Mouse (Mus musculus): ENCODE measurements around the gene Comp. TPM values are rescaled to one million over a fixed set of nuclear protein-coding genes. Genes with fewer than 3 reads are reported as not detected.

Gene Comp
- polyA plus RNA-seq, 1 experiment, result 0.27 TPM

DNA sequence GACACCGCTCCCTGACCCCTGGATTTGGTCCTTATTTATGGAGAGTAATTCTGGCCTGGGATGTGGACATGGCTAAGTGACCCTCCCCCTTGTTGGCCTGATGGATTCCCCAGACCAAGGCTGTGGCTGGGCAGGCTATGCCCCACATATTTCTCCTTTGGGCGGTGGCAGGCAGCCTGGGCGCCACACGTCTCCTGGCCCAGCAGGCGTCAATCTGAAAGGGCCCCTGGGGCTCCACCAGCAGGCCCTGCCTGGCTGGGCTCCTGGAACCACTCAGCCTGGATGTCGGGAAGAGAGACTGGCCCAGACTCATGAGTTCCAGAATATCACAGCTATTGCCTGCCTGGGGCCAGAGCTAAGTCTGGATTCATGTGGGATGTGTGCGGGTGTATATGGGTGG is 2.9 kb upstream of the Comp start:
- TF ChIP-seq FLI1 (IDR thresholded peaks at IDR 0.05; ENCODE audit: low read length) (no peak), GATA1 (IDR thresholded peaks at IDR 0.05; ENCODE audit: borderline replicate concordance, low read length) (no peak)
- Histone ChIP-seq H3K36me3 (replicated peaks; ENCODE audit: low read length) (no peaks in the 10 kb centered on the region), H3K27me3 (replicated peaks) (peaks cover 72% of the 10 kb centered on the region), H3K9me3 (no peaks in the 10 kb centered on the region), H3K4me3 (replicated peaks) (no peak overlapping the region), H3K4me1 (peaks cover 33% of the 10 kb centered on the region)

DNA sequence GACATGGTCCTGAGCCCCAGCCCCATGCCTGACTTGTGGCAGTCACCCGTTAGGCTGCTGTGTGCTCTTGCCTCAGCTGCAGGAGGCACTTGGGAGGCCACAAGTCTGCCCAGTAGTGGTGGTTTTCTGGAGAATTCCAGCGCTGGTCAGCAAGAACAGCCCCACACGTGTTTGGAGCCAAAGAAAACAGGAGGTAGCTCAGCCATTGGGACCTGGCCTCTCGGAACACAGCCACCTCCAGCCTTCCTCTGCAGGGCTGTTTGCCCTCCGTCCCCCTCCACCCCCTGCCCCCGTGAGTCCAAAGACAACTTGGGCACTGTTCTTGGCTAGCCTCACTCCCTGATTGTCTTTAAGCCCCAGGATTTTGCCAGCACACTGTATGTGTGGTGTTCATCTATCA is 1.4 kb upstream of the Comp start:
- no peak for TF ChIP-seq GATA1 (IDR thresholded peaks at IDR 0.05; ENCODE audit: borderline replicate concordance, low read length)
- TF ChIP-seq FLI1 (IDR thresholded peaks at IDR 0.05; ENCODE audit: low read length), result no peak
- Histone ChIP-seq H3K27me3 (replicated peaks) (peaks cover 73% of the 10 kb centered on the region), H3K4me1 (peaks cover 48% of the 10 kb centered on the region), H3K4me3 (replicated peaks) (no peak overlapping the region), H3K9me3 (no peaks in the 10 kb centered on the region), H3K36me3 (replicated peaks; ENCODE audit: low read length) (no peaks in the 10 kb centered on the region)

GRCm38 (mm10) chr8:70374318-70374927 is 1.1 kb downstream of the Comp start:
- Histone ChIP-seq H3K4me3 (replicated peaks) (peak overlapping the region; percentile 93), H3K27me3 (replicated peaks) (peaks cover 92% of the 10 kb centered on the region), H3K9me3 (no peaks in the 10 kb centered on the region), H3K4me1 (peaks cover 59% of the 10 kb centered on the region), H3K36me3 (replicated peaks; ENCODE audit: low read length) (peaks cover 6% of the 10 kb centered on the region)
- TF ChIP-seq FLI1 (IDR thresholded peaks at IDR 0.05; ENCODE audit: low read length) (no peak), GATA1 (IDR thresholded peaks at IDR 0.05; ENCODE audit: borderline replicate concordance, low read length) (no peak)

DNA sequence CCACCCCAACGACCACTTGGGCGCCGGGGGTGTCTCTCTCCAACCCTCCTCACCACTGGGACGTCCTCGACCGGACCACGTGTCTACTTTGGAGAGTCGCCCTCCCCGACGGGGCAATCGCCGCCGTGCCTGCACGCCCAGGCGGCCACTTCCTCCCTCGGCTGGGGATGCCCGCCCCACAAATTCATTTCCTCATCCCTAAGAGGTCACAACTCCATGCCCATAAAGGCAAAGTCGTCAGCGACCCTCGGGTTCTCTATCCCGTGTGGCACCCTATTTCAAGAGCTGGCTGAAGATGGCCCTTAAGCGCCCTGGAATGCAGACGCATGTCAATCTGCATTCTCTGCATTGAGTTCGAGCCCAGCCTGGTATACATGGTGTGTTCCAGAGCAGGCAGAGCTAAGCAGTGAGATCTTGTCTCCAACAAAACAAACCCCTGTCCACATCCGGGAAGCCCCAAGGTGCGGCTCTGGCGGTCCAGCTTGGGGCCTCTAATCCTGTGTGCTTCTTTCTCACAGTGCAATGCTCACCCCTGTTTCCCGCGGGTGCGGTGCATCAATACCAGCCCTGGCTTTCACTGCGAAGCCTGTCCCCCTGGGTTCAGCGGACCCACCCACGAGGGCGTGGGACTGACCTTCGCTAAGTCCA is 2.0 kb downstream of the Comp start:
- Histone ChIP-seq H3K36me3 (replicated peaks; ENCODE audit: low read length) (peaks cover 9% of the 10 kb centered on the region), H3K4me1 (peaks cover 66% of the 10 kb centered on the region), H3K9me3 (no peaks in the 10 kb centered on the region), H3K27me3 (replicated peaks) (peaks cover 96% of the 10 kb centered on the region), H3K4me3 (replicated peaks) (peak overlapping the region; percentile 93)
- no peak for TF ChIP-seq GATA1 (IDR thresholded peaks at IDR 0.05; ENCODE audit: borderline replicate concordance, low read length)
- no peak for TF ChIP-seq FLI1 (IDR thresholded peaks at IDR 0.05; ENCODE audit: low read length)

GRCm38 (mm10) chr8:70376275-70376741 is 3.0 kb downstream of the Comp start:
- H3K4me3 ChIP-seq (replicated peaks), result peak overlapping the region; percentile 93
- peaks cover 66% of the 10 kb centered on the region for H3K4me1 ChIP-seq
- peaks cover 12% of the 10 kb centered on the region for H3K36me3 ChIP-seq (replicated peaks; ENCODE audit: low read length)
- no peak for TF ChIP-seq FLI1 (IDR thresholded peaks at IDR 0.05; ENCODE audit: low read length)
- TF ChIP-seq GATA1 (IDR thresholded peaks at IDR 0.05; ENCODE audit: borderline replicate concordance, low read length), result no peak
- H3K9me3 ChIP-seq, result no peaks in the 10 kb centered on the region
- H3K27me3 ChIP-seq (replicated peaks), result peaks cover 93% of the 10 kb centered on the region

DNA sequence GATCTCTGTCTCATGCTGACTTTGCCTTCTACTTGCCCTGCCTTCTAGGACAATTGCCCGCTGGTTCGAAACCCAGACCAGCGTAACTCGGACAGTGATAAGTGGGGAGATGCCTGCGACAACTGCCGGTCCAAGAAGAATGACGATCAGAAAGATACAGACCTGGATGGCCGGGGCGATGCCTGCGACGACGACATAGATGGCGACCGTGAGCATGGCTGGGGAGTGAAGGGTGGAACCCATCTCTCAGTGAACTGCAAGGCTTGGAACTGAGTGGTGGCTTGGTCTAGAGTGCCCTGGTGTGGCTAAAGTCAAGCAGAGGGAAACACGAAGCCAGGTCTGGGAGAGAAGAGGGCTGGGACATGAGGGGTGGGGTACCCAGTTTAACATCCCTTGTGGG is 3.7 kb downstream of the Comp start:
- TF ChIP-seq GATA1 (IDR thresholded peaks at IDR 0.05; ENCODE audit: borderline replicate concordance, low read length) (no peak), FLI1 (IDR thresholded peaks at IDR 0.05; ENCODE audit: low read length) (no peak)
- peaks cover 86% of the 10 kb centered on the region for H3K27me3 ChIP-seq (replicated peaks)
- peaks cover 62% of the 10 kb centered on the region for H3K4me1 ChIP-seq
- peaks cover 15% of the 10 kb centered on the region for H3K36me3 ChIP-seq (replicated peaks; ENCODE audit: low read length)
- peak overlapping the region; percentile 93 for H3K4me3 ChIP-seq (replicated peaks)
- no peaks in the 10 kb centered on the region for H3K9me3 ChIP-seq

DNA sequence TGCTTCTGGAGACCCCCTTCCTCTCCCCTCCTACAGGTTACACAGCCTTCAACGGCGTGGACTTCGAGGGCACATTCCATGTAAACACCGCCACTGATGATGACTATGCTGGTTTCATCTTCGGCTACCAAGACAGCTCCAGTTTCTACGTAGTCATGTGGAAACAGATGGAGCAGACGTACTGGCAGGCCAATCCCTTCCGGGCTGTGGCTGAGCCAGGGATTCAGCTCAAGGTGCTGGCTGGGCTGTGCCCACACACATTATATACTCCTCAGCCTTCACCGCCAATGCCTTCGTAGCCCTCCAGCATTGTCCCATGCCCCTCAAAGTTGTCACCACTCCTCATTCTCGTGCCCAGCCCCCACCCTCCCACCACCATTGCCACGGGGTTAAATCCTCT is 6.7 kb downstream of the Comp start:
- Histone ChIP-seq H3K27me3 (replicated peaks) (peaks cover 56% of the 10 kb centered on the region), H3K4me3 (replicated peaks) (no peak overlapping the region), H3K9me3 (no peaks in the 10 kb centered on the region), H3K36me3 (replicated peaks; ENCODE audit: low read length) (peaks cover 33% of the 10 kb centered on the region), H3K4me1 (peaks cover 56% of the 10 kb centered on the region)
- TF ChIP-seq GATA1 (IDR thresholded peaks at IDR 0.05; ENCODE audit: borderline replicate concordance, low read length) (no peak), FLI1 (IDR thresholded peaks at IDR 0.05; ENCODE audit: low read length) (no peak)

- H3K9me3 ChIP-seq, result no peaks in the 10 kb centered on the region
- H3K36me3 ChIP-seq (replicated peaks; ENCODE audit: low read length), result peaks cover 66% of the 10 kb centered on the region
- peaks cover 24% of the 10 kb centered on the region for H3K27me3 ChIP-seq (replicated peaks)
- no peak overlapping the region for H3K4me3 ChIP-seq (replicated peaks)
- H3K4me1 ChIP-seq, result peaks cover 40% of the 10 kb centered on the region
- TF ChIP-seq GATA1 (IDR thresholded peaks at IDR 0.05; ENCODE audit: borderline replicate concordance, low read length) (no peak), FLI1 (IDR thresholded peaks at IDR 0.05; ENCODE audit: low read length) (no peak)
Measured at GRCm38 (mm10) chr8:70383287-70383686, 9.9 kb downstream of the Comp start.

DNA sequence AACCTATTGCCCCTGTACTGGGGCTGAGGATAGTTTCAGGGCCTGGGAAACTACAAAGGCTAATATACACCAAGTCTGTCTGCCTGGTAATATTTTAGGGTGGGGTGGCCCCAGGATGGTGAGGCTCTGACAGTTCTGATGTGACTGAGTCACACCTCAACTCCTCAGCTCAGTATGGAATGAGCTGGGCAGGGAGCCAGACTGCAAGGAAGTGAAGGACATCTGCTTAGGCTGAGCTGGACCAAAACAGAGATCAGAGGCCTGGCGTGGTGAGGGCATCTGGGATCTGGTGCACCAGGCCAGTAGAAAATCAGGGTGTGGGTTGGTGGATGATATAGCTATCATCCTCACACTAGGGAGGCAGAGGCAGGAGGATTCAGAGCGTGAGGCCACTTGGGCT is 16.3 kb downstream of the Comp start:
- peaks cover 14% of the 10 kb centered on the region for H3K4me1 ChIP-seq
- H3K4me3 ChIP-seq (replicated peaks), result no peak overlapping the region
- peaks cover 95% of the 10 kb centered on the region for H3K36me3 ChIP-seq (replicated peaks; ENCODE audit: low read length)
- H3K27me3 ChIP-seq (replicated peaks), result no peaks in the 10 kb centered on the region
- H3K9me3 ChIP-seq, result no peaks in the 10 kb centered on the region
- TF ChIP-seq FLI1 (IDR thresholded peaks at IDR 0.05; ENCODE audit: low read length) (no peak), GATA1 (IDR thresholded peaks at IDR 0.05; ENCODE audit: borderline replicate concordance, low read length) (no peak)

DNA sequence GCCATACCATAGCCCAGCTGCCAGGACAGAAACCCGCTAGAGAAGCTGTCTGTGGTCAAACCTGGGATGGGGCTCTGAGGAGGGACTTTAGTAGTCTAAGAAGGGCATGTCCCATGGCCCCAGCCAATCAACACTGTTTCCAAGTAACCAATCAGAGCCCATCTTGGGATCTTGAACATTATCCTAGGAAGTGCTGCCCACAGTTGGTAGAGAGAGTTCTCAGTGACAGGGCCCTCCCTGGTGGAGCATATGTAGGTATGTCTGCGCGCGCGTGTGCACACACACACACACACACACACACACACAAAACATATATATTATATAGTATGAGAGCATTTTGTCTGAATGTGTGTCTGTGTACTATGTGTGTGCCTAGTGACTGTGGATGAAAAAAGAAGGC is 19.7 kb downstream of the Comp start:
- Histone ChIP-seq H3K4me3 (replicated peaks) (no peak overlapping the region), H3K36me3 (replicated peaks; ENCODE audit: low read length) (peaks cover 90% of the 10 kb centered on the region), H3K4me1 (peaks cover 36% of the 10 kb centered on the region), H3K9me3 (no peaks in the 10 kb centered on the region), H3K27me3 (replicated peaks) (no peaks in the 10 kb centered on the region)
- TF ChIP-seq FLI1 (IDR thresholded peaks at IDR 0.05; ENCODE audit: low read length), result no peak
- no peak for TF ChIP-seq GATA1 (IDR thresholded peaks at IDR 0.05; ENCODE audit: borderline replicate concordance, low read length)

Data from megakaryocyte, embryonic 14.5 days (primary cell).